Mouse (Mus musculus): Measurements from ENCODE around the gene Tmem170.

GRCm38 (mm10) chr8:111871278-111871677 is 5.3 kb downstream of the Tmem170 start:
- no peak for TF ChIP-seq GATA1 (IDR thresholded peaks at IDR 0.05; ENCODE audit: borderline replicate concordance, low read length)
- TF ChIP-seq FLI1 (IDR thresholded peaks at IDR 0.05; ENCODE audit: low read length) = no peak
